Mouse (Mus musculus) yolk sac, embryonic 10.5 days (tissue): ENCODE results near the gene Pan3.

Source experiments
- DNase-seq: peaks from one replicate; pipeline ENCODE4 v3.0.0-alpha.2; 2017; ENCODE audit warnings: low spot score

Pan3 gene

GRCm38 (mm10) chr5:147563511-147564139, 133.7 kb downstream of the Pan3 start:
- DNase-seq = peak; percentile 24

- no peak for DNase-seq
Measured at GRCm38 (mm10) chr5:147564140-147564590, 134.2 kb downstream of the Pan3 start.

- DNase-seq = no peak
Measured at GRCm38 (mm10) chr5:147565444-147565843, 135.5 kb downstream of the Pan3 start.

- no peak for DNase-seq
Measured at GRCm38 (mm10) chr5:147566335-147566734, 136.4 kb downstream of the Pan3 start.

GRCm38 (mm10) chr5:147572695-147573094, 142.7 kb downstream of the Pan3 start:
- DNase-seq = no peak

GRCm38 (mm10) chr5:147573555-147573954, 143.6 kb downstream of the Pan3 start:
- DNase-seq = no peak

GRCm38 (mm10) chr5:147574517-147574916, 144.6 kb downstream of the Pan3 start:
- DNase-seq = peak; percentile 45

GRCm38 (mm10) chr5:147577003-147577402, 147.0 kb downstream of the Pan3 start:
- DNase-seq = no peak

- DNase-seq = no peak
Measured at GRCm38 (mm10) chr5:147579148-147579547, 149.2 kb downstream of the Pan3 start.

- no peak for DNase-seq
Measured at GRCm38 (mm10) chr5:147579691-147580090, 149.7 kb downstream of the Pan3 start.

- DNase-seq = no peak
Measured at GRCm38 (mm10) chr5:147580181-147580580, 150.2 kb downstream of the Pan3 start.

- DNase-seq = peak; percentile 55
Measured at GRCm38 (mm10) chr5:147583702-147584298, 153.8 kb downstream of the Pan3 start.

GRCm38 (mm10) chr5:147584648-147585047, 154.7 kb downstream of the Pan3 start:
- no peak for DNase-seq

GRCm38 (mm10) chr5:147585070-147585469, 155.1 kb downstream of the Pan3 start:
- no peak for DNase-seq

GRCm38 (mm10) chr5:147589814-147590213, 159.9 kb downstream of the Pan3 start:
- DNase-seq = peak; percentile 18

- no peak for DNase-seq
Measured at GRCm38 (mm10) chr5:147597825-147598224, 167.9 kb downstream of the Pan3 start.
